Mouse (Mus musculus) naive thymus-derived CD4-positive, alpha-beta T cell, adult 2 months (primary cell): ENCODE data around the gene Sh3bp4.

Experiments used
- DNase-seq: peaks from one replicate; pipeline ENCODE4 v3.0.0-alpha.2; 2011; ENCODE audit warnings: low read depth

Sh3bp4 gene

DNA sequence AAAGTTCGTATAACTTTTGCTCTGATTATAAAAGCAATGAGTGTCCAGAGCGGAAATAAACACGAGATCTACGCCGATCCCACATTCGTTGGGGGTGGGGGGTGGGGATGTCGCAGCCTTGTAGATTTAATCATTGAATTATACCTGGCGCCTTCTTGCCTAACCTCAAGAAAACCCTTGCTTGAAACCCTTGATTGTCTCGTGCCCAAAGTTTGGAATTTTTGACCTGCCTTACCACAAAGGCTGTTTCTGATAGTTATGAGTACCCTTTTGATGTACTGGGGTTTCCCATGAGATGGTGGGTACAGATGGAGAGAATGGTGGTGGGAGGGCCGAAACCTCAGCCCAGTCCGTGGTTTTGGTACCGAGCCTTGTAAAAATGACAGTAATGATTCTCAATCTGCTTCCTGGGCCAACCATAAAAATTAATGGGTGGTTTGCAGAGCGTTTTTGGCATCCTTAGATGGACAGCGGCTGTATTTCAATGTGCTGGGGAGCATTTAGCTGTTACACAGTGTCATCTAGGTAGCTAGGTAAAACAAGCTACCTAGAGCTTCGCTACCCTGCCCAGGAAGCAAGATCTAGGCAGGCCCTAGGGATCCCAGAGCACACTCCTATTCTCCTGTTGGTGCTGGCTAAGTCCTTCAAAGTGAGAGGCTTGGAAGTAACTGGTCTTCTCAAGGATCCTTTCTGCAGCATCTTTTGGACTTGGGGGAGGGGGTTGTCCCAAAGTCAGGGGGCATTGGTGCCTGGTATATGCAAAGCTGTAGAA is 1.3 kb downstream of the Sh3bp4 start:
- no peak for DNase-seq

DNA sequence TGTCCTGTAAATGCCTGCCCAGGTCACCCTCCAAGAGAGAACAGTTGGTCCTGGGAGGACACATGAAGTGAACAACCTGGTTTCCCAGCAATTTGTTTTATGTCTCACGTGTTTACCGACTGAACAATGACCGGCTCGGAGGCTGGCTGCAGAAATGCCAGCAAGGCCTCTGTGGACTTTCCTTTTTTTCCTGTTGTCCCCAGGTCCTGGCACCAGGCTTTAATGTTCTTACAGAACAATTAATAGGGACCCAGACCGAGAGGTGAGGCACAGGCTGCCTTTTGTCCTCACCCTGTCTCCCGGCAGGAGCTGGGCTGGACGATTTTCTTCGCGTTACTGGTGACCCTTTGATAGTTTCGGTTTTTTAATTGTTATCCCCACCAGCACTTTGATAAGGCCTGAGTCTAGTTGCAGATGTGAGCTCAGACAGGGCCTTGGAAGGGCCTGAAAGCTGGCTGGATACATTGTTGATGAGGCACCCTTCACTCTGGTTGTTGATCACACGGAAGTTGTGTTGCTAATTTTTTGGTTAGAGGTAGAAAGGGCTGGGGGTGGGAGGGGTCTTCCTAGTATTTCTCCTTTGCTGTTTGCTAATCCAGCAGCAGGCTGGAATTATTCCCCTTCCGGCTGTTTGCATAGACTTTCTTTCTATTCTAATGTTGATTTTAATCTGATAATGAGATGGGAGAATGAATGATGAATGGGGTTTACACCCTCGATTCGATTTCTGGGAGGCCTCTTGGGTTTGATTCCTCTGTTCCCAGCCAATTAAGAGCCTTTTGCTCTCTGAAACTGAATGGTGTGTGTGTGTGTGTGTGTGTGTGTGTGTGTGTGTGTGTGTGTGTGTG is 2.2 kb downstream of the Sh3bp4 start:
- DNase-seq, result no peak

GRCm38 (mm10) chr1:89073291-89073846 is 3.2 kb downstream of the Sh3bp4 start:
- DNase-seq, result no peak

- no peak for DNase-seq
Observed at GRCm38 (mm10) chr1:89074678-89075077, 4.5 kb downstream of the Sh3bp4 start.

GRCm38 (mm10) chr1:89075120-89075519 is 4.9 kb downstream of the Sh3bp4 start:
- DNase-seq, result no peak

DNA sequence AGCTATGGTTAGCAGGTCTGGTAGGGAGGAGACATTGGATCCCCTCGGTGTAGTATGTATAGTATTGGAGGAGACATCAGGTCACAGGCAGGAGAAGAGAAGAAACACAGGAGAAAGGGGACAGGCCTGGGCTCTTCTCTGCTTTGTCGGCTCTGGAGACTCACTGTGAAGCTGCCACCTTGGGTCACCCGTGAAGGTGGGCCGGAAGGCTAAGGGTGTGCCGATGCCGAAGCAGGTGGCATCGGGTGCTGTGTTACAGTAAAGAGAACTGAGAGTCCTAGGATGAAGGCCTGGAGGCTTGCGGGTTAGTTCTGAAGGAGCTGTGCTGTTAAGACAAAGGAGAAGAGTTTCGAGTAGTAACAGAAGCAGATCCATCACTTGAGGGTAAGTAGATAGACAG is 6.6 kb downstream of the Sh3bp4 start:
- no peak for DNase-seq

DNA sequence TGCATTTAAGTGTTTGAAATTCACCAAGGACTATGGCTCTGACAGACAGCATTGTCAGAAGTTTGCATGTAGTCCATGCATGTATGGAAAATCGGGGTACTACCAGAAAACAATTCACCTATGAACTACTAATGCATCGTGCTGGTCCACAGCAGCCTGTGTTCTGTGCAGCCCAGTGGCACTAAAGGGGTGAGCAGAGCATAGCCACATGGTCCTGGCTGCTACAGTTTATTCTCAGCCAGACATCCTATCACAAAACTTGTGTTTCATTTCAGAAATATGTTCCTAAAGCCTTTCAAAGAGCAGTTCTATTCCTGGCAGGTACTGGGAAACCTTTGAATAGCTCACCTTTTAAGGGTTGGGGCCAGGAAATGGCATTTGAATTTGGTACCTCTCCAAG is 8.0 kb downstream of the Sh3bp4 start:
- no peak for DNase-seq

- no peak for DNase-seq
Observed at GRCm38 (mm10) chr1:89078730-89079129, 8.5 kb downstream of the Sh3bp4 start.

DNA sequence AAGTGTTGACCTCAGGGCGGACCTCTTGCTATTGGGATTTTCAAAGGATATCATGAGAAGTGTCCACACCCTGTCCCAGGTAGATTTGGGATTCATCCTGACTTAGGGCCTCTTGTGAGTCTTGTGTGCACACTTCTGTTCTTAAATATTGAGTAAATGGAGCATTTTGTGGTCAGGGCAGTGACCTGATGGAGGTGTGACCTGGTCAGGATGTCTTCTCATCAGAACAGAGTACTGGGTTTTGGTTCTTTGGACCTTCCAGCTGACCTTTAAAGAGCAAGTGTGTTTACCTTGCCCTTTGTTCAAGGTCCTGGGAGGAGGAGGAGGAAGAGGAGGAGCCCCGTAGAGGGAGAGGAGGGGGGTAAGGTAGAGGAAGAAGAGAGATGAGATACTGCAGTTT is 9.0 kb downstream of the Sh3bp4 start:
- no peak for DNase-seq

DNA sequence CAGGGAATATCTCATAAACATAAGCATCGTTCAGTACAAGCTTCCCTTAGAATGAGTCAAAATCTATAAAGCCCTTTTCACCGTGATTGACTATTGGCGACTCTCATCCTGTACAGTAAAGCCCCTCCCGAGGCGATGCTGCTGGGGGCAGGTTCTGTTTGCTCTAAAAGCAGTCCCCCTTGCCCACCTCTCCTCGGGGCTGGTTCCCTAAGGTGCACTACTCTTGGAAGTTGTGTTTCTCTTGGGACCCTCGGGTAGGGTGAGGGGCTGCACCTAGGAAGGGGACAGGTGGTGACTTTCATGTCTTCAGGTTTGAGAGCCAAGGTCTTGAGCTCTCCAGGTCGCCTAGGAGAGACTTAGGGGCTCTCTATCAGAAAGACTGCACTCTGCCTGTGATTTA is 10.2 kb downstream of the Sh3bp4 start:
- no peak for DNase-seq

DNA sequence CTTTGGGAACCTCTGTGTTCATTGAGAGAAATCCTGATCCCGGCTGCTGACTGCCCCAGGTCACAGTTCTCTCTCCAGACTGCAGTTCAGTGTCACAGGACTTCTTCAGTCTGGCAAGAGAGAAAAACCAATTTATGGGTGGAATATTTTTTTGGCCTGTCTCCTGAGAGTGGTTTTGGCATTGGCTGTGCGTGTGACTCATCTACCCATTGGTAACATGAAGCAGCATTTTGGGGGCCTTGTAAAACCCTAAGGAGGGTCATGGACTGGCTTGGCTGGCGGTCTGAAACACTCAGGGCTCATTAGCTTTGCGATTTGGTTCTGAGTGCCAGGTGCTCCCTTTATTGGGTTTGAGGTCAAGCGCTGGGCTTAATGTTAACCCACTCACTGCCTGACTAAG is 10.6 kb downstream of the Sh3bp4 start:
- DNase-seq, result no peak

DNA sequence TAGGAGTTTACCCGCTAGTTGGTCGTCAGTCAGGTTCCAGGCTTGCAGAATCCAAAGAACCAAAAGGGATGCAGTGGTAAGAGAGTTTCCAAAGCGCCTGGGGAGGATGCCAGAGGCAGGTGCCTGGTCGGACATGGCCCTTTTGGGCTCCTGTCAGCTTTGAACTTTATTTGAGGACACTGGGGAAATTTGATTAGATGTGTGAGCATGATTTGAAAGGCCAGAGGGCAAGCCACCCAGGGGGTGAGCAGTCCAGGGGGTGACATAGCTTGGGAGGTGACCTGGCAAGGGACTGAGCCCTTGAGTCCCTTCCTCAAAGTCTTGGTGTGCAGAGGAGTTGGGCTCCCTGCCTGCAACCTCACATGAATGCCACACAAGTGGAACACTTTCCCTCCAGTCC is 11.2 kb downstream of the Sh3bp4 start:
- no peak for DNase-seq

GRCm38 (mm10) chr1:89082171-89082882 is 12.1 kb downstream of the Sh3bp4 start:
- DNase-seq, result no peak

DNA sequence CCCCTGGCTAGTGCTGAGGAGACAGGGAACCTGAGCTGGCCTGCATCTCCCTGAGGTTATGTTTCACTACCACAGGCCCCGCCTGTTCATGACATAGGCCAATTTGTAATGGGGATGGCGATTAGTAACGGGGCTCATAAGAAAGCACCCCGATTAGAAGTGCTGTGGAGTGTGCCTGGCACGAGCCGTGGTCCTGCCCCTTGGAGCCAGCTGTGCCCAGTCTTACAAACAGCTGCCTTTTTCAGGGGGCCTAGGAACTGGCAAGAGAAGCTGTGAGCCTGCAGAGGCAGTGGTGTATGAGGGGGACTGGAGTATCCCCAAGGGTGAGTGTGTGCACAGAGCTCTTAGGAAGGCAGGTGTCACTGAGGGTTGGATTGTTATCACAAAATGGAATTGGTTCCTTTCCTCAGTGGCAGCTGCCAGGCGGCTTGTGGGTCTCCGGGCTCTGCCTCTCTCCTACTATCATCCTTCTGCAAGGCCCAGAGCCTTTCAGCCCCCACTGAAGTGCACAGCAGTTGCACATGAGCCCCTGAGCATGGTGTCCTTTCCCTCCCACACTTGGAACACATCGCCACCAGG is 16.4 kb downstream of the Sh3bp4 start:
- DNase-seq, result no peak

- DNase-seq, result no peak
Observed at GRCm38 (mm10) chr1:89088144-89088543, 17.9 kb downstream of the Sh3bp4 start.

GRCm38 (mm10) chr1:89088748-89089288 is 18.6 kb downstream of the Sh3bp4 start:
- DNase-seq, result no peak

DNA sequence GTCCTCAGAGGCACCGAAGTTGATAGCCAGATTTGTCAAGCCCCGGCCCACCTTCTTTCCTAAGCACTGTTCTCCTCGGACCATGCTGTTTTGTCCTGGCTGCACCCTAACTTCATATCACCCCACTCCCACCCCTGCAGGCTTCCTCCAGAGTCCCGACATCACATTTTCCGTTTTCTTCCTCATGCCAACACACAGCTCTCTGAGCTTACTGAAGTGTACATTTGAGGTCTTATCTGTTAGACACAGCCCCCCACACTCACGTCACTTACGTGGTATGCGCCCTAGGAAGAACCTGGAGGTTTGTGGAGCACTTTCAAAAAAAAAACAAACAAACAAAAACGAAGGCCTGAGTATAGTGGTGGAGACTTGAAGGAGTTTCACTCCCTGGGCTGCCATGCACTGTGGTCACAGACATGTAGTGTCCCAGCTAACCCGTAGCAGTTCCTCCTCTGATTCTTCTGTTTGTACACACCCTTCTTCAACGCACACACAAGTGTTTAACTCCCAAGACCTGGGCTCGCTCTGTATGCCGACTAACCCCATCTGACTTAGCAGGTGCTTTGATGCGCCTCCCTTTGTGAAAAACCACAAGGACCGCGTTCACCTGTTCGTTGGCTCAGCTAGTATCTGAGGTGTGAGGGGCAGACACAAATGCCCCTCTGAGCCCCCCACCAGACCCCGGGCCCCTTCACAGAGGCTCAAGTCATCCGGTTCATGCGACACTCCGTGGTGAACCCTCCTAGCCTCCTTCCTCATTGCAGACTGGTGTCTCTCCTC is 19.8 kb downstream of the Sh3bp4 start:
- DNase-seq, result no peak

DNA sequence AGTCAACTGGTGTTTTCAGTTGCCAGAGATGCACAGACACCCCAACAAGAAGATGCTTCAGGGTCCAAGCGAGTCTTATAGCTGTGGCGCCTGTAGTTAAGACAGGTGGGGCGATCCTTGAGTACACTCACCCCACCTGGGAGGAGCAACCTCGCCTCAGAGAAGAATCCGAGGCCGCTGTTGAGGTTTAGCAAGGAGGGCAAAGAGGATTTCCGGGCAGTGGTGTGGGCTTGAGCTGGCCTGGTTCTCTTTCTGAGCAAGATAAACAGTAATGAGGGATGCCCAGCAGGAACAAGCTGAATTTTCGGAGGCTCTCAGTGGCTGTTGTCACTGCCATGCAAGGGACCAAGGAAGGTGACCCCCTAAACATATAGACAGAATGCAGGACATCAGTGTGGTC is 20.5 kb downstream of the Sh3bp4 start:
- no peak for DNase-seq

DNA sequence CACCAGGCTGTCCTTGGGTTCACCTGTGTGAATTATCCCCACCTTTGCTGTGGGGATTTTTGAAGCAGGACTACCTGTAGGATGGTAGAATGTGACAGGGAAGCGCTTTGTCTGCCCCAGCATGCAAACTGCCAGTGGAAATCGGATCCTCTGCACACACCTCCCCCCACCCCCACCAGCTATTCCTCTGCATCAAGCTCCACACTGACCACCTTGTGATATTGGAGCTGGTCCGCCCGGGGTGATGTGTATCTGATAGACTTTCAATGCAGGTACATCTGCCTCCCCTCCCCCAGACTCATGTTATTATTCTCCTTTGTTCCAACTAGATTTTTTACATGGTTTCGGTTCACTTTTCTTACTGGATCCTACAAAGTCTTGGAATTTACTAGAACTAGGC is 21.8 kb downstream of the Sh3bp4 start:
- DNase-seq, result no peak

- peak; percentile 61 for DNase-seq
Observed at GRCm38 (mm10) chr1:89092442-89092991, 22.3 kb downstream of the Sh3bp4 start.

- no peak for DNase-seq
Observed at GRCm38 (mm10) chr1:89093696-89094095, 23.5 kb downstream of the Sh3bp4 start.
